Mouse (Mus musculus) liver, postnatal 0 days (tissue): ENCODE data around the gene Cyth4.

ENCODE experiments used
- CTCF ChIP-seq: sonication (generic); IDR thresholded peaks from 2 replicates; pipeline ENCODE4 v1.5.1; 2016; ENCODE audit warnings: antibody characterized with exemption, low read depth
- EP300 ChIP-seq: IDR thresholded peaks from 2 replicates; pipeline ENCODE4 v1.6.1; 2016; ENCODE audit warnings: antibody characterized with exemption, low read depth, mild to moderate bottlenecking

- TF ChIP-seq CTCF (no peak), EP300 (no peak)
Measured at GRCm38 (mm10) chr15:78570170-78570569, 26.7 kb upstream of the Cyth4 start.
